Mouse (Mus musculus) layer of hippocampus, adult 9-10 months (tissue): ENCODE measurements around the gene Skint4.

Experiments used
- DNase-seq: peaks from one replicate; pipeline ENCODE4 v3.0.0; 2022; ENCODE audit warnings: low spot score

Gene Skint4

GRCm38 (mm10) chr4:112071716-112072115 lies at the start of gene Skint4:
Gene Skint4 (plus strand): TSS chr4:112072016.
- no peak for DNase-seq
